Mouse (Mus musculus) kidney, postnatal 0 days (tissue): ENCODE results near the gene Phf23. TPM values are rescaled to one million over a fixed set of nuclear protein-coding genes. Genes with fewer than 3 reads are reported as not detected.

Source experiments
- ATAC-seq: fragments of 200-750 bp; cut with Nextera tagmentation; replicated peaks from 2 replicates; pipeline ENCODE4 v1.8.0; 2017; ENCODE audit warnings: low read depth, moderate number of reproducible peaks, moderate TSS enrichment, moderate library complexity; ENCODE audit not compliant: low FRiP score
- DNase-seq: peaks from one replicate; pipeline ENCODE4 v3.0.0-alpha.2; 2016; ENCODE audit warnings: low spot score
- H3K27ac ChIP-seq: fragments of 300-500 bp; sonication (generic); 2 replicates; pipeline ENCODE4 v1.5.1; 2014; ENCODE audit warnings: mild to moderate bottlenecking
- H3K27me3 ChIP-seq: fragments of 300-500 bp; sonication (generic); 2 replicates; pipeline ENCODE4 v1.6.1; 2014; ENCODE audit warnings: low read length, mixed read lengths; ENCODE audit not compliant: insufficient read depth
- H3K36me3 ChIP-seq: fragments of 300-500 bp; sonication (generic); 2 replicates; pipeline ENCODE4 v1.6.1; 2014; ENCODE audit warnings: low read length, mixed read lengths; ENCODE audit not compliant: insufficient read depth
- H3K4me1 ChIP-seq: fragments of 300-500 bp; sonication (generic); replicated peaks from 2 replicates; pipeline ENCODE4 v1.6.1; 2014; ENCODE audit warnings: antibody characterized with exemption, low read length, mixed read lengths; ENCODE audit not compliant: insufficient read depth
- H3K4me2 ChIP-seq: fragments of 300-500 bp; sonication (generic); 2 replicates; pipeline ENCODE4 v1.6.1; 2014; ENCODE audit warnings: mild to moderate bottlenecking, low read length, moderate library complexity, mixed read lengths
- H3K4me3 ChIP-seq: fragments of 300-500 bp; sonication (generic); replicated peaks from 2 replicates; pipeline ENCODE4 v1.5.1; 2014; ENCODE audit warnings: low read depth, low read length
- H3K9ac ChIP-seq: fragments of 300-500 bp; sonication (generic); 2 replicates; pipeline ENCODE4 v1.6.1; 2014; ENCODE audit warnings: low read depth, low read length
- H3K9me3 ChIP-seq: fragments of 300-500 bp; sonication (generic); replicated peaks from 2 replicates; pipeline ENCODE4 v1.6.1; 2016; ENCODE audit warnings: low read length, inconsistent platforms, mixed read lengths
- CTCF ChIP-seq: IDR thresholded peaks from 2 replicates; pipeline ENCODE4 v1.5.1; 2016; ENCODE audit warnings: antibody characterized with exemption, low read depth, mild to moderate bottlenecking, moderate library complexity
- WGBS: fragments of 180-500 bp; shearing (Covaris S2); extraction: QIAGEN DNeasy Blood & Tissue Kit; methylation state at CpG from one replicate; pipeline ENCODE4 v1.1.7; 2014; 5-methylcytosine and 5-hydroxymethylcytosine counted together
- microRNA counts: library from miRNA; unstranded; fragments of <30 nt; microRNA quantifications from one replicate; lab custom pipeline; 2015
- microRNA-seq: library from miRNA; unstranded; fragments of <30 nt; microRNA quantifications from one replicate; pipeline ENCODE4, GENCODE M21; 2016
- polyA plus RNA-seq: library from polyadenylated mRNA; unstranded; fragments of >200 nt; fragmentation: Nextera tagmentation; extraction: Ambion mirVana; gene quantifications from 2 replicates; pipeline ENCODE4 v1.2.1, GENCODE M21; 2015

Gene Phf23
- polyA plus RNA-seq, 1 experiment from 2014 or later = 61.9 TPM

- H3K4me2 ChIP-seq = no peak overlapping the region
- H3K9ac ChIP-seq = no peak overlapping the region
- H3K27ac ChIP-seq = no peak overlapping the region
- 84% methylated on average over 23 of the region's 23 CpGs for WGBS
- H3K27me3 ChIP-seq = no peaks in the 10 kb centered on the region
- H3K4me1 ChIP-seq = no peaks in the 10 kb centered on the region
- H3K36me3 ChIP-seq = peaks cover 24% of the 10 kb centered on the region
- no peak overlapping the region for H3K4me3 ChIP-seq
- no peaks in the 10 kb centered on the region for H3K9me3 ChIP-seq
- TF ChIP-seq CTCF = no peak
- no peak for DNase-seq
- ATAC-seq = no peak
Measured at GRCm38 (mm10) chr11:70042309-70043085, 46.9 kb downstream of the Phf23 start.

- no peak overlapping the region for H3K4me3 ChIP-seq
- no peaks in the 10 kb centered on the region for H3K9me3 ChIP-seq
- H3K27me3 ChIP-seq = no peaks in the 10 kb centered on the region
- WGBS = 87% methylated on average over 7 of the region's 7 CpGs
- no peaks in the 10 kb centered on the region for H3K4me1 ChIP-seq
- DNase-seq (no peak), ATAC-seq (no peak)
- peaks cover 24% of the 10 kb centered on the region for H3K36me3 ChIP-seq
- H3K4me2 ChIP-seq = no peak overlapping the region
- no peak overlapping the region for H3K9ac ChIP-seq
- no peak overlapping the region for H3K27ac ChIP-seq
- no peak for TF ChIP-seq CTCF
Measured at GRCm38 (mm10) chr11:70043665-70044064, 48.1 kb downstream of the Phf23 start.

GRCm38 (mm10) chr11:70045435-70045834, 49.9 kb downstream of the Phf23 start:
- H3K27ac ChIP-seq = no peak overlapping the region
- peaks cover 19% of the 10 kb centered on the region for H3K36me3 ChIP-seq
- H3K4me3 ChIP-seq = no peak overlapping the region
- no peaks in the 10 kb centered on the region for H3K4me1 ChIP-seq
- no peaks in the 10 kb centered on the region for H3K9me3 ChIP-seq
- no peak overlapping the region for H3K4me2 ChIP-seq
- DNase-seq (peak; percentile 43), ATAC-seq (peak; percentile 55; the same call in 1 of the 2 replicates)
- no peaks in the 10 kb centered on the region for H3K27me3 ChIP-seq
- WGBS = 26% methylated on average over 9 of the region's 9 CpGs
- no peak overlapping the region for H3K9ac ChIP-seq
- no peak for TF ChIP-seq CTCF

GRCm38 (mm10) chr11:70049366-70049765, 53.8 kb downstream of the Phf23 start:
- no peaks in the 10 kb centered on the region for H3K4me1 ChIP-seq
- DNase-seq (no peak), ATAC-seq (no peak)
- no peaks in the 10 kb centered on the region for H3K27me3 ChIP-seq
- H3K9ac ChIP-seq = no peak overlapping the region
- H3K4me2 ChIP-seq = no peak overlapping the region
- H3K27ac ChIP-seq = no peak overlapping the region
- no peak for TF ChIP-seq CTCF
- H3K9me3 ChIP-seq = no peaks in the 10 kb centered on the region
- WGBS = 72% methylated on average over 6 of the region's 6 CpGs
- H3K4me3 ChIP-seq = no peak overlapping the region
- no peaks in the 10 kb centered on the region for H3K36me3 ChIP-seq

MicroRNA genes within 50 kb of the gene (microRNA counts, 519-probe panel; counts per million panel counts)
- microRNA mmu-miR-324-3p (lab: Ali Mortazavi, UCI) (330 counts per million, percentile 68 among the panel's probes with 10 or more counts), microRNA mmu-miR-324-5p (lab: Ali Mortazavi, UCI) (4,386 counts per million, percentile 77 among the panel's probes with 10 or more counts)

Small RNA genes within 50 kb of the gene (microRNA-seq; reads per million reads assigned to microRNA genes)
- gene Gm44349 (not detected), gene Mir324 (2,007 reads per million, percentile 84 among the genes with 10 or more reads in this experiment)

Other genes with a start within 250 kb of the Phf23 start
- gene Polr2a, start 237.1 kb upstream of the Phf23 start, polyA plus RNA-seq = 19.0 and 21.0 TPM in 2 replicates
- gene Slc35g3, start 233.8 kb upstream of the Phf23 start, polyA plus RNA-seq = 0.17 TPM in 1 of 2 replicates, not detected in the other
- gene Zbtb4, start 229.9 kb upstream of the Phf23 start, polyA plus RNA-seq = 2.7 and 3.3 TPM in 2 replicates
- 12.0 and 12.1 TPM in 2 replicates for gene Chrnb1, start 199.8 kb upstream of the Phf23 start, polyA plus RNA-seq
- 0.63 and 0.98 TPM in 2 replicates for gene Fgf11, start 193.9 kb upstream of the Phf23 start, polyA plus RNA-seq
- gene Tmem102, start 190.2 kb upstream of the Phf23 start, polyA plus RNA-seq = 22.9 and 23.0 TPM in 2 replicates
- not detected in 2 replicates for gene Gm39566, start 180.5 kb upstream of the Phf23 start, polyA plus RNA-seq
- not detected in 2 replicates for gene Spem2, start 177.3 kb upstream of the Phf23 start, polyA plus RNA-seq
- gene Spem1, start 173.6 kb upstream of the Phf23 start, polyA plus RNA-seq = not detected in 2 replicates
- 4.1 and 4.7 TPM in 2 replicates for gene Nlgn2, start 158.0 kb upstream of the Phf23 start, polyA plus RNA-seq
- gene Tmem256, start 157.3 kb upstream of the Phf23 start, polyA plus RNA-seq = 485 and 528 TPM in 2 replicates
- 96.4 and 102 TPM in 2 replicates for gene Plscr3, start 149.4 kb upstream of the Phf23 start, polyA plus RNA-seq
- gene Tnk1, start 137.0 kb upstream of the Phf23 start, polyA plus RNA-seq = 6.3 and 7.0 TPM in 2 replicates
- not detected in 2 replicates for gene Tmem95, start 117.8 kb upstream of the Phf23 start, polyA plus RNA-seq
- 7.7 and 7.8 TPM in 2 replicates for gene Kctd11, start 114.4 kb upstream of the Phf23 start, polyA plus RNA-seq
- gene Acap1, start 100.2 kb upstream of the Phf23 start, polyA plus RNA-seq = 0.33 and 0.48 TPM in 2 replicates
- gene 2810408A11Rik, start 94.8 kb upstream of the Phf23 start, polyA plus RNA-seq = 12.5 and 13.0 TPM in 2 replicates
- 9.7 and 12.7 TPM in 2 replicates for gene Neurl4, start 94.7 kb upstream of the Phf23 start, polyA plus RNA-seq
- gene Gps2, start 81.9 kb upstream of the Phf23 start, polyA plus RNA-seq = 63.0 and 65.0 TPM in 2 replicates
- gene Eif5a, start 73.8 kb upstream of the Phf23 start, polyA plus RNA-seq = 1,371 and 1,476 TPM in 2 replicates
- 6.8 and 7.5 TPM in 2 replicates for gene Ybx2, start 60.0 kb upstream of the Phf23 start, polyA plus RNA-seq
- gene Slc2a4, start 47.6 kb upstream of the Phf23 start, polyA plus RNA-seq = 21.4 and 23.1 TPM in 2 replicates
- gene Cldn7, start 31.0 kb upstream of the Phf23 start, polyA plus RNA-seq = 238 and 246 TPM in 2 replicates
- gene Ctdnep1, start 14.6 kb upstream of the Phf23 start, polyA plus RNA-seq = 28.3 and 29.1 TPM in 2 replicates
- 97.3 and 97.9 TPM in 2 replicates for gene Elp5, start 13.3 kb upstream of the Phf23 start, polyA plus RNA-seq
- gene Gabarap, start 4.6 kb upstream of the Phf23 start, polyA plus RNA-seq = 626 TPM in 2 replicates
- 25.8 and 27.1 TPM in 2 replicates for gene Dvl2, start 4.8 kb downstream of the Phf23 start, polyA plus RNA-seq
- 178 and 197 TPM in 2 replicates for gene Acadvl, start 19.6 kb downstream of the Phf23 start, polyA plus RNA-seq
- gene Dlg4, start 21.2 kb downstream of the Phf23 start, polyA plus RNA-seq = 4.3 and 6.5 TPM in 2 replicates
- 2.5 and 2.9 TPM in 2 replicates for gene Asgr1, start 58.3 kb downstream of the Phf23 start, polyA plus RNA-seq
- 0.14 TPM in 1 of 2 replicates, not detected in the other for gene Asgr2, start 96.9 kb downstream of the Phf23 start, polyA plus RNA-seq
- 0.37 and 0.47 TPM in 2 replicates for gene Mgl2, start 134.6 kb downstream of the Phf23 start, polyA plus RNA-seq
- gene Clec10a, start 160.4 kb downstream of the Phf23 start, polyA plus RNA-seq = 0.99 and 1.4 TPM in 2 replicates
- gene Slc16a11, start 217.0 kb downstream of the Phf23 start, polyA plus RNA-seq = 11.2 and 12.6 TPM in 2 replicates
- gene Slc16a13, start 225.3 kb downstream of the Phf23 start, polyA plus RNA-seq = 20.6 and 21.4 TPM in 2 replicates
- 22.0 TPM in 2 replicates for gene Bcl6b, start 234.0 kb downstream of the Phf23 start, polyA plus RNA-seq
- 147 and 150 TPM in 2 replicates for gene 0610010K14Rik, start 242.1 kb downstream of the Phf23 start, polyA plus RNA-seq
- 15.6 and 15.9 TPM in 2 replicates for gene Gm21988, start 244.1 kb downstream of the Phf23 start, polyA plus RNA-seq
- 455 and 492 TPM in 2 replicates for gene Rnasek, start 244.1 kb downstream of the Phf23 start, polyA plus RNA-seq